Mouse (Mus musculus): Measurements from ENCODE around the gene Olfr1261.

The Olfr1261 gene

DNA sequence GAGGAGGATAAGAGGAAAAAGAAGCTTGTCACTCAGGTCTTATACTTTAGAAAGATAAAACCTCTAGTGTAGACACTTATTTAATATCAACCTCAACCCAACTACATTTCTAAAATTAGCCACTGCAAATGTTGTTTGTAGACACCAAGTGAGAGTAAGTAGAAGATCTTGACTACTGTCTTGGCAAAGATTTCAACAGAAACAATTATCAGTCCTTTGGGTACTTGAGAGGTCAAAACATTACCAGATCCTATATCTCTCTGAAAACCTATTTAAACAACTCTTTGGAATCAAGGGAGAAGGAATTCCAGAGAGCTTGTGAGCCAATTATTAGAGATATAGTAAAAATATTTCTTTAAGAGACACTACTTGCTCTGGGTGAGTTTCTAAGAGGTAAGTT is at the start of gene Olfr1261:
Gene Olfr1261, plus strand, starts transcription at position 301 of the 400 bp plus-strand sequence.
- no peak for DNase-seq

DNA sequence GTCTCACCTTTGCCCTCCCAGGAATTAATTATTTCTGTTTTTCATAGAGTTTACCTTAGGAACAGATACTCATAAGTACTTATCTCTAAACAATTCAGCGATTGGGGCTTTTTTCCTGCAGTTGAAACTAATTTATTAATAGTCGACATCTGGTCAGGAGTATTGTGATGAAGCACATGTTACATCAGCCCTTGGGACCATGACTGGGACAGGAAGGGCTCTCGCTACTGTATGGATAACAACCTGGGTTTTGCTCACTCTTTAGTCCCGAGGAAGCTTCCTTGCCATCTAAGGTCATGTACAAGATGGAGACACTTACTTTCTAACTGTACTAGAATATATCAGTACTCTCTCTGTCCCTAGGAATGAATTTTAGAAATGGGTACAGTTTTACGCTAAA is 42.5 kb upstream of the Olfr1261 start, which contains the start of gene Olfr1259:
Gene Olfr1259, minus strand, starts transcription at position 101 of the 400 bp plus-strand sequence.
- no peak for DNase-seq

DNA sequence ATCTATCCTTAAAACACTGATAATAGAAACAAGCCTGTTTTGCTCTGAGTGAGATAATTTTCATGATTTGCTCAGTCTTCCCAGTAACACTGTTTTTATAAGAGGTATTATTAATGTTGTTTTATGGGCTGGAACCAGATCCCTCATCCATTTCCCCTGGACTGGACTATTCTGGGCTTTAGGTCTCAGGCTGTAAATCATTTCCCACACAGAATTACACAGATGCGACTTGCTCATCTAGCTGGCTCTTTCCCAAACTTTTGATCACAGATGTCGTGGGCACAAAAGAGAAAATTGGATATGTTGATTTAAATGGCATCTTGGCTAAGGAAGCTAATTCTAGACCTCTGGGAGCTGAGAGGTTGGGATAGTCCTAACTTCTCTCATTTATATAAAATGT is 16.8 kb upstream of the Olfr1261 start, which contains the start of gene Olfr1260:
Gene Olfr1260, plus strand, starts transcription at position 157 of the 400 bp plus-strand sequence.
- DNase-seq = no peak

DNA sequence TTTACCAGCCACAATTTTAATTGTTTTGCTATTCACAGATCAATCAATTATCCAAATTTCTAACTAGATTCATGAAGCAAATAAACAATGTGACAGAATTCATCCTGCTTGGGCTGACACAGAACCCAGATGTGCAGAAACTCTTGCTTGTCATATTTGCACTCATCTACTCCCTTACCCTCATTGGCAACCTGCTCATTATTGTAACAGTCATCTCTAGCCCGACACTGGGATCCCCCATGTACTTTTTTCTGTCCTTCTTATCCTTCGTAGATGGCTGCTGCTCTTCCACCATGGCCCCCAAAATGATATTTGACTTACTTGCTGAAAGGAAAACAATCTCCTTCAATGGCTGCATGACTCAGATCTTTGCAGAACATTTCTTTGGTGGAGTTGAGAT is 13.3 kb upstream of the Olfr1261 start:
- DNase-seq = no peak

DNA sequence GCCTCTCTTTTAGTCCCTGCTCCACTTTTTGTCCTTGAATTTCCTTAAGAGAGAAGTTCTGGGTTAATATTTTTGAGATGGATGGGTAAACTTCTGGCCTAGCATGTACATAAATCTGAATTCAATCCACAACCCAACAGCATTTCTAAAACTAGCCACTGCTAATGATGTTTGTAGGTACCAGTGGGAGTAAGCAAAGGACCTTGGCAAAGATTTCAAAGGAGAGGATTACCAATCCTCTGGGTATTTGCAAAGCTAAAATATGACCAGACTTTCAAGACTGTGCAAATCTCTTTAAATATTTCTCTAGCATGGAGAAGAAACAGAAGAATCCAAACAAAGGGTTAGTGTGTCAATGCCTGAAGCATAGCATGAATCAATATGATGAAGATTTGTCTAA is 8.8 kb downstream of the Olfr1261 start, which contains the start of gene Olfr1262:
Gene Olfr1262, plus strand, starts transcription at position 301 of the 400 bp plus-strand sequence.
- no peak for DNase-seq

DNA sequence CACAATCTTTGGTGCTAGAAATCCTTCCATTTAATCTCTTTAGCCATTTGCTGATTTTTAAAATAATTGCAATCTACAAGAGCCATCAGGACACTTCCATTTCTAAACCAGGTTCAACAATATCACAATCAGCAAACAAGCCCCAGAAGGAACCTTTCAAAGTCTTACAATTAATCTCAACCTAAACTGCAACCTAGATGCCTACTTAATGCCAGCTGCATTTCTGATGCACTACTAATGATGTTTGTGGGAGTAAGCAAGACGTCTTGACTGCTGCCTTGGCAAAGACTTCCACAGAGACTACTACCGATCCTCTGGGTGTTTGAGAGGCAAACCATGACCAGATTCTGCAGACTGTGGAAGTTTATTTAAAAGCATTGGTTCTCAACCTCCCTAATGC is 20.8 kb downstream of the Olfr1261 start, which contains the start of gene Olfr1263:
Gene Olfr1263, plus strand, starts transcription at position 301 of the 400 bp plus-strand sequence.
- no peak for DNase-seq

DNA sequence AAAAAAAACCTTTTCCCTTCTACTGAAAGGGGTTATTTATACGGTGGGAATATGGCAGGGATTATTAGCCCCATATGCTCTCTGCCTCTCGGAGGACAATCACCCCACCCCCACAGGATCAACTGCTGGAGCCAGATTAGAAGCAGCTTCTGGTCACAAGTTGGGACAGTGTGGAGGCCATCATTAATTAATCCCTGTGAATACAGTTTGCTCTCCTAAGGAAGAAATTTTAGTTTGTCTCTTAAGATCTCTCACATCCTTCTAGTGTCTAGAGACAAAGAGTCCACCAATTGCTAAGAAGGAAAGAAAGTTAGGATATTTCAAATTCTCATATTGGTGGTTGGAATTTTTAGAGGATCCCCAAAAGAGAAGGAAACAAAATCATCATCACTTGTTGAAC is 34.5 kb downstream of the Olfr1261 start, which contains the start of gene Olfr1264:
Gene Olfr1264, minus strand, starts transcription at position 101 of the 400 bp plus-strand sequence.
- DNase-seq = no peak

DNA sequence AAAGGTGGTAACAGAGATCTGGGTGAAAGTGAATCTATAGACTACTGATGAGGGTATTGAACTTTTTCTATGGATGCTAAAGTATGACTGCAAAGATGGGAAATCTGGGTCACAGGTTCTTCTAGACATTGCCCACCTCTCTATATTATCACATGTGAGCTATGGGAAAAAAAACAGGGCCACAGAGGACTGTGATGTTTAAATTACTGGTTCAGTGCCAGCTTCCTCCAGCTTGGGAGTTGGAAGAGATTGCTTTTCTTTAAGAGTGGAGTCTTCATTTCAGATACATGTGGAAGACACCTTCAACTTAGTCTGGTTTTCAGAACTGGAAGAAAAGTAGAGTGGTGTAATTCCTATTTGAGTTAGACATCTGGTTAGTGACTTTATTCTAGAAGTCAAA is 44.0 kb downstream of the Olfr1261 start, which contains the start of gene Olfr1265:
Gene Olfr1265, plus strand, starts transcription at position 301 of the 400 bp plus-strand sequence.
- no peak for DNase-seq
